Mouse (Mus musculus) CH12F3 (cell line): ENCODE measurements around the gene Snx29.

Experiments used
- in situ Hi-C: fragments of 300-500 bp; cut with MboI; formaldehyde crosslinking; loops from 2 replicates; pipeline ENCODE4 v1.14.3; 2020; ENCODE audit warnings: low sequenced_read_pairs

The Snx29 gene

GRCm38 (mm10) chr16:11624121-11624520 lies 301.4 kb downstream of the Snx29 start:
- in situ Hi-C loops, result no loop called here

- in situ Hi-C loops, result no loop called here
These were observed 303.3 kb downstream of the Snx29 start for GRCm38 (mm10) chr16:11626004-11626481.

- in situ Hi-C loops, result no loop called here
These were observed 303.9 kb downstream of the Snx29 start for GRCm38 (mm10) chr16:11626616-11627015.

GRCm38 (mm10) chr16:11627866-11628638 lies 305.3 kb downstream of the Snx29 start:
- in situ Hi-C loops, result no loop called here

GRCm38 (mm10) chr16:11629704-11630103 lies 307.0 kb downstream of the Snx29 start:
- in situ Hi-C loops, result no loop called here

GRCm38 (mm10) chr16:11630489-11630888 lies 307.8 kb downstream of the Snx29 start:
- in situ Hi-C loops, result no loop called here

GRCm38 (mm10) chr16:11632205-11632747 lies 309.6 kb downstream of the Snx29 start:
- in situ Hi-C loops, result no loop called here

- in situ Hi-C loops, result no loop called here
These were observed 313.6 kb downstream of the Snx29 start for GRCm38 (mm10) chr16:11636196-11636733.

- in situ Hi-C loops, result no loop called here
These were observed 314.2 kb downstream of the Snx29 start for GRCm38 (mm10) chr16:11636902-11637301.

GRCm38 (mm10) chr16:11637794-11638193 lies 315.1 kb downstream of the Snx29 start:
- in situ Hi-C loops, result no loop called here

- in situ Hi-C loops, result no loop called here
These were observed 316.0 kb downstream of the Snx29 start for GRCm38 (mm10) chr16:11638739-11639138.

- in situ Hi-C loops, result no loop called here
These were observed 317.2 kb downstream of the Snx29 start for GRCm38 (mm10) chr16:11639936-11640335.

- in situ Hi-C loops, result no loop called here
These were observed 320.9 kb downstream of the Snx29 start for GRCm38 (mm10) chr16:11643603-11644002.

GRCm38 (mm10) chr16:11644399-11644798 lies 321.7 kb downstream of the Snx29 start:
- in situ Hi-C loops, result no loop called here

- in situ Hi-C loops, result no loop called here
These were observed 323.0 kb downstream of the Snx29 start for GRCm38 (mm10) chr16:11645668-11646067.

GRCm38 (mm10) chr16:11646745-11647289 lies 324.1 kb downstream of the Snx29 start:
- in situ Hi-C loops, result no loop called here

- in situ Hi-C loops, result no loop called here
These were observed 325.5 kb downstream of the Snx29 start for GRCm38 (mm10) chr16:11648169-11648688.

GRCm38 (mm10) chr16:11652686-11653366 lies 330.1 kb downstream of the Snx29 start:
- in situ Hi-C loops, result no loop called here

- in situ Hi-C loops, result no loop called here
These were observed 333.2 kb downstream of the Snx29 start for GRCm38 (mm10) chr16:11655893-11656292.

GRCm38 (mm10) chr16:11657111-11657510 lies 334.4 kb downstream of the Snx29 start:
- in situ Hi-C loops, result no loop called here

- in situ Hi-C loops, result no loop called here
These were observed 336.5 kb downstream of the Snx29 start for GRCm38 (mm10) chr16:11659111-11659720.
